Mouse (Mus musculus): ENCODE measurements around the gene Nanos3.

Gene Nanos3

DNA sequence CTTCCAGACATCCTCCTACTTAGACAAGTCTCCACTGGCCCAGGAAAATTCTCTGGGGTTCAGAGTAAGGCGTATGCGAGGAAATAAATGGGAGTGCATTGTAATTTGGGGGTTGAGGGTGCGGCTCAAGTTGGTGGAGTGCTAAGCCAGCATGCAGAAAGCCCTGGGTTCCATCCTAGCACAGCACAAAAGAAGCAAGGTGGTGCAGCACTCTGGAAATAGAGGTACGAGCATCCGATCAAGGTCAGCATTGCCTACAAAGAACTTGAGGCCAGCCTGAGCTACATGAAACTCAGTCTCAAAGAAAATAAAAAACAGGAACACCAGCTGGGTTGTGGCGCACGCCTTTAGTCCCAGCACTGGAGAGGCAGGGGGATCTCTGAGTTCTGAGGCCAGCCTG lies at the start of gene Nanos3:
Nanos3 (minus strand) TSS at position 101 of the 400 bp plus-strand sequence.
- no peak for DNase-seq (ENCODE audit: low spot score in 2 of 2)

DNA sequence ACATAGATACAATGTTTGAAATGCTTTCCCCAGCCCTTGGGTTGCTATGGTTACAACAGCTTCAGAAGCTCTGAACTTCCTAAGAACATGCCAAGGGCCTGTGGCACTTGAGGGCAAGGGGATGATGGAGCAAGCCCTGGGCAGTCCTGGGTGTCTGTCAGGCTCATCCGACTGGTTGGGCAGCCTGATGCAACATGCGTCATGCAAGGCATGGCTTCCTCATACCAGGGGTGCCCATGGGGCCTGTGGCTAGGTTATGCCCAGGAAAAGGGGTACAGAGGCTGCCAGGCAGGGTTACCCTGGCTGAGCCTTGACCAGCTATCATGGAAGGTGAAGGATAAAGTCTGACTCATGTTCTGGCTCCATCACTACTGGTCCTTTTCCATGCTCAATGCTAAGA lies 48.0 kb upstream of the Nanos3 start:
- no peak for DNase-seq (ENCODE audit: low spot score in 2 of 2)

DNA sequence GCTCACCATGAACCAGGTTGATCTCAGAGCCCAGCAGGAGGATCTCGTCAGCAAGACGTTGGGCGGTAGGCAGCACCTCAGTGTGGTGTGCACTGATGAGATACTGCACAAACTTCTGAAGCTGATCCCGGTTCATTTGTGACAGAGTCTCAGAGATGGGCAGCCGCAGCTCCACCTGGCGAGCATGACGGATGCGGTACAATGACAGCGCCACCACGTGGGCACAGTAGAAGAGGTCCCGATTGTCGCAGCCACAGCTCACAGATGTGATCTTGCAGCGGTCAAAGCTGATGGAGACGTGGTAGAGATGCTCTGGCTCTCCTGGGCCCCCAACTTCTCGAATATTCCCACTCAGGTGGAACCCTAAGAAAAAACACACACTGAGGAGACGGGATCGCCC lies 45.7 kb upstream of the Nanos3 start:
- no peak for DNase-seq (ENCODE audit: low spot score in 2 of 2)

DNA sequence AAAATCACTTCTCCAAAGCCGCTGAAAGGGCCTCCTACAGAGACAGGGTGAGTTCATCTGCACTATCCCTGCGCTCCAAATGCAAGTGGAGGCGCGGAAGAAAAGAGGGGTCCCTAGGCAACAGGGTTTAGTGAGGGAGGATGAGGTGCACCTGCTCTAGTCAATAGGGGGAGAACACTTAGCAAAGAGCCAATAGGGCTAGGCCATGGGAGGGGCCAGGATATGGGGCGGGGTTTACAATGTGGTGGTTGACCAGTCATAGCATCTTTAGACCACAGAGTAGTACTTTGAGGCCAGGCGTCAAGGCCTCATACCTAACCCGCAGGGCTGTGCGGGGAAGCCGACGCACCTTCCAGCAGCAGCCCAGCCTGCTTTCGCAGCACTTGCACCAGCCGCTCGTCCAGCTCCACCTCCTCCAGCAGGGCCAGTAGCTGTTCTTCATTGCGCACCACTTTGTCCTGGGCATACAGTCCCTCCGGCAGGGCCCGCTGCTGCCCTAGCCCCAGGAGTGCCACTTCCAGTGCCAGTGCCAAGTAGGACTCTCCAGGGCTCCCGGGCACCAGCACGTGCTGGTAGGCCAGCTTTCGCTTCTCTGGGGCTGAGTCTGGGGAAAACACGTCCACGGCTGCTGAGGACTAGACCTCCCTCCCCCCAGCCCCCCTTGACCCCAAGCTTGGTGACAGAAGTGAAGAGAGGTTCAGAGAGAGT lies 38.5 kb upstream of the Nanos3 start:
- DNase-seq (ENCODE audit: low spot score in 2 of 2), result no peak

DNA sequence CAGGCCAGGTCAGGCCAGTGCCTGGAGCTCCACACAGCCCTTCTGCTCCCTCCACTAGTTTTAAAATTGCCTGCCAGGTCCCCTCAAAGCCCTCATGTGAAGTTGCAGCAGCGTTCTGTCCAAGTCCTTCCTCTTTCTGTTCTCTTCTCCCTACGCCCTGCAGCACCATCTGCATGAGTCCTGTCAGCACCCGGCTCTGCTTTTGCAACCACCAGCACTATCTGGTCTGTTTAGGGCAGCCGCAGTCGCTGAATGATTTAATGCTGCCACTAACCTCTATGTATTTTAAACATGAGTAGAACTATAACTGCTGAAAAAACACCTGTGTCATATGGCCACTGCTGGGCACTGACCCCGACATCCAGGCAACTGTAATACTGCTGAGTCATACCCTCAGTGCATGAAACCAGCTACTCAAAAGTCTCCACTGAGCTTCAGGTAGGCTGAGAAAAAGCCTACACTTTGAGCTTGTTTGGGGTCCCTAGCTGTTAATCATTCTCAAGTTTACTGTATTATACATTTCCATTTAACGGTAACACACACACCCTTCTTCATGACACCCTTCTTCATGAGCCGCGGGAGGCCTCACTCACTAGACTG lies 37.6 kb upstream of the Nanos3 start:
- DNase-seq (ENCODE audit: low spot score in 2 of 2), result no peak

DNA sequence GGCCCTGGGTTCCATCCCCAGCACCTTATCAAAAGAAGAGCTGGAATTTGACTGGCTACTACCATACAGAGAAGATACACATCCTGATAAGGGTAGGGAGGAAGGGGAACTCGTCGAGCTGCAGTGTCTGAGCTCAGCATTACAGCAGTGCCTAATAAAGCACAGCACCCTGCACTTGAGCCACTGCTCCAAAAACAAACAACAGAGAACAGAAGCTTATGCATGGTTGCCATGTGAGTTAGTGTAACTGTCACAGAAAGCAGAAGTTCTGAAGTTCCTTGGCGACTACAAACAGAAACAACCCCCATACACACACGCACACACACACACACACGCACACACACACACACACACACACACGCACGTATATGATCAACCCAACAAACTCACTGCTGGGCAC lies 35.1 kb upstream of the Nanos3 start:
- DNase-seq (ENCODE audit: low spot score in 2 of 2), result no peak

DNA sequence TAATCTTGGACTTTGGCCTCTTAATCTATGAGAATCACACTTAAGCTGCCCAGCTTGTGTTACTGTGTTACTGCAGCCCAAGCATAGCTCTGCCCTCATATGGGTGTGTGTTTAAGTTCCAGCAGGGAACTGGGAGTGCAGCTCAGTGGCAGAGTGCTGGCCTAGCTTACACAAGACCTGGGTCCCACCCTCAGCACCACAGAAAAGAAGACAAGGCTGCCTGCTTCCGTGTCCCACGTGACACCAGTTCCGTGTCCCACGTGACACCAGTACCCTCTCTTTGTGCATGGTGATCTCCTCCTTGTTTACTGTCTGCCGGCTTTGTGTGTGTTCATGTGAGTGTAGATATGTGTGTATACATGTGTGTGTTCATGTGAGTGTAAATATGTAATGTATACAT lies 33.1 kb upstream of the Nanos3 start:
- no peak for DNase-seq (ENCODE audit: low spot score in 2 of 2)

DNA sequence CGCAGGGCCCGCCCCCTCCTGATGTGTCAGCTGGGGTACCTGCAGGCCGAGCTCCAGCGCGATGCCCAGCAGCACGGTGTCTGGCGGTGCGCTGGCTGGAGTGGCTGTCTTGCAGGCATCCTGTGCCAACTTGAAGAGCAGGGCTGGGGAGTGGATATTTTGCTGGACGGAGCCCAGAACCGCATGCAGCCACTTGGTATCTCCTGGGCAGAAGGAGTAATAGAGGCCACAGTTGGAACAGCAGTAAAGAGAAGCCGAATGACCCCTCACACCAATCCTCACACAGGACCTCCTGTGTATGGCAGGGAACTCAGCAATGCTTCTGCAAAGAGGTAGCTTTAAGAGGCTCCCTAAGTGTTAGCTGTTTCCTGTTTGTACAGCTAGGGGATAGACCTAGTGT lies 32.2 kb upstream of the Nanos3 start:
- no peak for DNase-seq (ENCODE audit: low spot score in 2 of 2)

DNA sequence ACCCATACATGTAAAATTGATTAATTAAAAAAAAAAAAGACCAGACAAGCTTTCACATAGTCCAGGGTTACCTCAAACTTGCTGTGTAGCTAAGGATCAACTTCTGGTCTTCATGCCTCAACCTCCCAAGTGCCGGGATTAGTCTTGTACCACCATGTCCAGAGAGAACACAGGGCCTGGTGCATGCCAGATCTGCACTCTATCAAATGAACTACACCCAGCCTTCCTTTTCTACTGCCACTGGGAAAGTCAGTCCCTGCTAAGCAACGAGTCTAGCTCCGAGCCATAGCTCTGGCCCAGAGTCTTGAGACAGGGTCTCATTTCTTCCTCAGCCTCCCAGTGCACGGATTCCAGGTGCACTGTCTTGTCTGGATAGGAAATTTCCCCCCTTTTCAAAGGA lies 28.3 kb upstream of the Nanos3 start:
- DNase-seq (ENCODE audit: low spot score in 2 of 2), result no peak

DNA sequence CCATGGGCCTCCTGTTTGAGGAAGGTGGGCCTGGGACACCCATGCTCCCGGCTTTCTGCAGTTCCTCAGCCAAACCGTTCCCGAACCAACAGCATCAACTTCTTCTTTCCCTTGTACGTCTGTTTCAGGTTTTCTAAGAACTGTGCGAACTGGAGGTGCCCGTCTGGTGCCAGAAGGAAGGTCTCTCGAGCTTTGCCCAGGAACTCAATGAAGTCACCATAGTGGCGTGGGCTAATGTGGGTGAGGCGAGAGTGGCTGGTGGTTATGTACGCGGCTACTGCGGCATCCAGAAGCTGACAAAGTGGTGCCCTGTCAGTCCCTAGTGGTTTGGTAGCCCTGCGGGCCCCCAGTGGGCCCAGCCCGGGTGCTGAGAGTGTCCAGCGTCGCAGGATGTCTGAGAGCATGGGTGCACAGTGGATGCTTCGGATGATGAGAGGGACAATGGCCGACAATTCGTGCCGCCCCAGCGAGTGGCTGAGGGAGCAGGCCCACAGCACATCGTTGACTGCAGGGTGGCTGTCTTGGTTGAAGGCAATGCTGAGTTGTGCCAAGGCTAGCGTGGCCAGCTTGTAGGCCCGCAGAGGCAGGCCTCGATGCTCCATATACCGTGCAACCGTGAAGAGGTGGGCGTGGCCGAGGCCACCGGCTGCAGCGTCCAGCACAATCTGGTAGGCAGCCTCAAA lies 27.0 kb upstream of the Nanos3 start:
- DNase-seq (ENCODE audit: low spot score in 2 of 2), result no peak

DNA sequence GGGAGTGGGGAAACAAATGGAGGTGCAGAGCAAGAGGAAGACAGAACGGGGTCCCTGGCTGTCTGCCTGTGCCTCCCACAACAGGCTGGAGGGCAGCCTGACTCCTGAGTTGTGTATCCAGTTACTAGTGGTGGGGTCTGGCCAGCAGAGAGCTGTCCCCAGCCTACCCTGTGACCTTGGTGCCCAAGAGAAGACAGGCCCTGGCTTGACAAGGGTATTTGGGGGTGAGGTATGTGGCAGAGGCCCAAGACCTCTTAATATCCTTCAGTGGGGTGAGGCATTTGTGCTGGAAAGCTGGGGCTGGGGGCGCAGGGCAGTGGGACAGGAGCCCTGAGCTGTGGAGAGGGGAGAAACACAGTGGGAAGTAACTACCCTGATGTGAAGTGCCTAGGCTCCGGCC lies 26.2 kb upstream of the Nanos3 start:
- DNase-seq (ENCODE audit: low spot score in 2 of 2), result no peak

DNA sequence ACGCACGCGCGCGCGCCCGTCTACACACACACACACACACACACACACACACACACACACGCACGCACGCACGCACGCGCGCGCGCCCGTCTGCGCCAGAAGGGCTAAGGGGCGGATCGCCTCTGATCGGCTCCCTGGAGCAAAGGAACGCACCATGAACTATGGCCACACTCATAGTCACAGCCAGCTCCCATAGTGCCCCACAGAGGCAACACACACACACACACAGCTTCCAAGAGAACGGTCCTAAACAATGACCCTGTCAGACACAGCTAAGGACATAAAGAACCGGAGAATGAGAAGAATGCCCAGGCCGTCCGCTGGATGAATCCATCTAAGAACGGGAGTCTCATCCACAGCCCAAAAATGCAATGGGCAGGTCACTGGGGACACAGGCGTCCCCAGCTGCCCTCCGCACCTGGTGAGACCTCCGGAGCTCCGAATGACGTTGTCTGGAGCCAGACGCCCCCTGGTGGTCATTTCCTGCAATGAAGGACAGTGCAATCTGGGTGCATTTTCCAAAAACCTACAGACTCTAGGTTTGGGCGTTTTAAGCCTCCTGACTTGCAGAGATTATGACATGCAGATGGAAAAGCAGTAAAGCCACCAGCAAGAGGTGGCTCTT lies 25.3 kb upstream of the Nanos3 start:
- peak; percentile 65 to 79 for DNase-seq (ENCODE audit: low spot score in 2 of 2)

DNA sequence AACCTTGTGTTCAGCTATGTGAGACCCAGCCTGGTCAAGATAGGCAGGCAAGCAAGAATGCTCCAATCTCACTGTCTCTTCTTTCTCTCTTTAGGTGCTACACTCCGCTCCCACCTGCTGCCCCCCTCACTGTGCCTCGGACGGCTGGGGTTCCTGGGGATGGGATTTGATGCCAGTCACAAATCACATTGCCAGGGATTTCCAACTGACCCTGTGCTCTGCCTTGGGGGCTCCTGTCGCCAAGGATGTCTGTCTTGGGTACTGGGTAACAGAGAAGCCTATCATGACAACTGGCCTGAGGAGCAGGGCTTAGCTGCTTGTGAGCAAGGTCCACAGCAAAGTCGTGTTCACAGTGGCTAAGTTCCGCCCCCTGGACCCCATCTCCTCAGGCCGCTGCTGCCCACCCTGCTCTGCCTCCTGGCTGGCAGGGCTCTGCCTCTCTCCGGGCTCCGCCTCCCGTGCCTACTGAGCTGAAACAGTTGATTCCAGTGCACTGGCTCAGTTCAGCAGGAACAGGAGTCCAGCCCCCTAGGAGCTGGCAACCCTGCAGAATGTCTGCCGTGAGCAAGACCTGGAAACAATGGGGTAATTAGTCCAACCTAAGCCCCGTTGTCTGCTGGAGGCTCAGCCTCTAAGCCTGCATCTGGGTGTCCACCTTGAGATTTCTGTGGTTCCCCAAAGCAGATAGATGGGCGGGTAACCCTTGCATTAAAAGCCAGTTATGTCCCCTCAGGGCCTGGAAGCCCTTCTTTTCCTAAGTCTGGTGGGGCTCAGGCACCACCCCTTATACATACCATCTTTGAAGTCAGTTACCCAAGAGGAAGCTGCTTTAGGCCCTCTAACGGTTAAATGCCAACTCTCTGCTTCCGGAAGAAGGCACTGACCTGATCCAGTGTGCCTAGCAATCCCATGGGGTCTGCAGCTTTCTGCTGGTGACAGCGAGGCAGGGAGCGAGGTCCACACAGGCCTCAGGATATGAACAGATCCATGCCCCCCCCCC lies 23.7 kb upstream of the Nanos3 start:
- no peak for DNase-seq (ENCODE audit: low spot score in 2 of 2)

DNA sequence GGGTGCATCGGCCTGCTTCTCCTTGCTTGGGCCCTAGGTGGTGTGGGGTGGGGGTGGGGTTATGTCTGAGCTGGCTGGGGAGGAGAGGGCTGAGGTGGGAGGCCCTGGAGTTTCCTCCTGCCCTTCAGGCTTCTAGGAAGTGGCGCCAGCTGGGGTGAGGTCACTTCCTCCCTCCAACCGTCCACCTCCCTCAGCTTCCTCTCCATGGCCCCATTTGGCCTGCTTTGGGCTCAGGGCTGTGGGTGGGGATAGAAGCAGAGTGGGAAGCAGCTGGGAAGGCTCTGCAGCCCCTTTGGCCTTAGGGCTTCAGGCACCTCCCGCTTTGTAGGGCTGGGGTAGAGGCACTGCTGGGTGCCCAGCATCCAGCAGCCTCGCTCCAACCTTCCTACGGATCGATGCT lies 22.8 kb upstream of the Nanos3 start:
- no peak for DNase-seq (ENCODE audit: low spot score in 2 of 2)

DNA sequence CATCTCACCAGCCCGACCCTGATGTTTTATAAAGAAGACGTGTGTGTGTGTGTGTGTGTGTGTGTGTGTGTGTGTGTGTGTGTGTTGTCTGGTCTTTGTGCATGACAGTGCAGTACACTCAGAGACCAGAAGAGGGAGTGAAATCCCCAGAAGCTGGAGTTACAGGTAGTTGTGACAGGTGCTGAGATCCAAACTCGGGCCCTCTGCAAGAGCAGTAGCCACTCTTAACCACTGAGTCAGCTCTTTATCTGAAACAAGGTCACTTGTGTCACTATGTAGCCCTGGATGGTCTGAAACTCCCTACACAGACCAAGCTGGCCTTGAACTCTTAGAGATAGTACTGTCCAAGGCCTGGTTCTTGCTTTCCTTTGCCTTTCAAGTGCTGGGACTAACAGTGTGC lies 21.6 kb upstream of the Nanos3 start:
- no peak for DNase-seq (ENCODE audit: low spot score in 2 of 2)

DNA sequence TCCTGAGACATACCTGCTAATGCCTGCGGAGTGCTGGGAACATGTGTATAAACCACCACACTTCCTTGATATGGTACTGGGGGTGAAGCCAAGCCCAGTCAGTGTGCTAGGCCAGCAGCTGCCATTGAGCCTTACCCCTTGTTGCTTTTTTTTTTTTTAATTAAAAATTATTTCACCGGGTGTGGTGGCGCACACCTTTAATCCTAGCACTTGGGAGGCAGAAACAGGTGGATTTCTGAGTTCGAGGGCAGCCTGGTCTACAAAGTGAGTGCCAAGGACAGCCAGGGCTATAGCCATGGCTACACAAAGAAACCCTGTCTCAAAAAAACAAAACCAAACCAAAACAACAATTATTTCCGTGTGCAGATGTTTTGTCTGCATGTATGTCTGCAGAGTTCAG lies 20.1 kb upstream of the Nanos3 start:
- no peak for DNase-seq (ENCODE audit: low spot score in 2 of 2)

DNA sequence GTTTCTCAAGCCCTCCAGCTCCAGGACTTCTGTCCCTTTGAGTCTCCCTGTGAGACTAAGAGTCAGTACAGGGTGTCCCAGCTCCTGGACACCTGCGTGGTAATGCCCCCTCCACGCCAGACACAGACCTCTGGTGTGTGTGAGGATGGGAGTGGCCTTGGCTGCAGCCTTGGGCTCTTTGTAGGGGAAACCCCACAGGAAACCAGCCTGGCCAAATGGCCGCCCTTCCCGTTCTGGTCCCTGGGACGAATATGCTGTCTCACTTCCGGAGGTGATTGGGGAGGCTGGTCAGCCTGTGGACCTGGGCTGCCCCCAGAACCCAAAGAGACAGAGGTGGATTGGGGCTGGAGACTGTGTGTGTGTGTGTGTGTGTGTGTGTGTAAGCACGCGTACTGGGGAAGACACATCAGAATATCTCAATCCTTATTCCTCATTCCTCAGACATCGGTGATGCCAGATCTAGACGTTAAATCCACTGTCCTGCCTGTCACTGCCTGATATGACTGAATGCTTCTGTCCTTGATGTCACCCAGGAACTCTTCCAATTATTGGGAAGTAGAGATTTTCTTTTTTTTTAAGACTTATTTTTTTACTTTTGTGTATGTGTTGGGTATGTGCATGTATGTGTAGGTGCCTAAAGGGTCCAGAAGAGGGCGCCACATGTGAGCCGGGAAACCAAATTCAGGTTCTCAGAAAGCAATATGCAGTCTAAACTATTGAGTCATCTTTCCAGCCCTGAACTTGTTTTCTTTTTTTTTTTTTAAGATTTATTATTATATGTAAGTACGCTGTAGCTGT lies 19.2 kb upstream of the Nanos3 start:
- peak in 1 of 2 experiments; percentile 56 for DNase-seq (ENCODE audit: low spot score in 2 of 2)

DNA sequence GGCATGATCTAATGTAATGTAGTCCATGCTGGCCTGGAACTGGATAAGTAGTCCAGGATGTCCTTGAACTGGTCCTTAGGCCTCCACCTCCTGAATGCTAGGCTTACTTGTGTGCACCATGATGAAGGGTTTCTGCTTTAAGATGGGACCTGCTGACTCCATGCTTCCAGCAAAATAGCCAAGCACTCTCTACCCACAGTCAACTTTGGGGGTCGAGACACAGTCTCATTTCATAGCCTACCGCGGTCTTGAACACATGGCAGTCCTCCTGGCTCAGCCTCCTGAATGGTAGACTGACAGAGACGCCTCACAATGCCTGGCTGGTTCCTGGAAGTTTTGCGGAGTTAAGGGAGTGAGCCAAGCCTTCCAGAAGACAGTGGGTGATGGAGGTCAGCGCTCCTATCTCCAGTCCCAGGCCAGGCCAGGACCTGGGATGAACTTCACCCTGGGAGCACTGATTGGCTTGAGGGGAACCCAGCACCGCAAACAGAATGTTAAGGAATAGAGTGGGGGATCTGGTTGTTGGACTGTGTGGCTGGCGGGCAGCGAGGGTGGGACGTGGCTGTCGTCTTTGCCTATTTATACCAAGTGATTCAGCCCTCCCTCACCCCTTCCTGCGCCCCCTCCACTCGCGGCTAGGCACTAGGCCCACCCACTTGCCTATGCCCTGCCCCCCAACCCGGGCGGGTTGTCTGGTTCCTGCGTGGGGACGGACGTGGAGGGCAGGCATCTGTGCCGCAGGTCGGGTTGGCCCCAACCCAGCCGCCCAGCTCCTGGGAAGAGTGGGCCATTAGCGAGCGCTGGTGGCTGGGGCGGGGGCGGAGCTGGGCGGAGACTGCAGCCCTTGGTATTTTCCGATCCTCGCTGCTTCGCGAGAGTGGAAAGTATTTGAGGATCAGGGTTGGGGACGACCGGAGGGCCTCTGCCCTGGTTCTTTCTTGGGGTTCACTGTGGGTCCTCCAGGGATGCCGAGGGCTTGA lies 18.2 kb upstream of the Nanos3 start:
- peak; percentile 61 to 73 for DNase-seq (ENCODE audit: low spot score in 2 of 2)

DNA sequence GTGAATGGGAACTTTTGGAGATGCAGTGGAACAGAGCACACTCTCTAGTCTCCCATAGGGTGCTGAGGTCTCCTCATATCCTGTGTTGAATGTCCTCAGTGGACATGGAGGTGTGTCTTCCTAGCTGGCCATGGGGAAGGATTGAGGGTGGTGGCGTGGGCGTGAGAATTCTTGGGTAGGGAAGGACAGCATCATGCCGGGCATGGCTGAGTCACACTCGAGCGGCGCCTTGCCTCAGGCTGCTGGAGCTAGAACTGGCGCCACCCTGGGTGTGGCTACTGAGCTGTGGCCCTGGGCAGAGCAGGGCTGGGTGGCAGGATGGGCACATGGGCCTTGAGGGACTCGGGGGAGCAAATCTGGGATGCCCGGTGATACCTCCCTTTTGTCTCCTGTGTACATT lies 17.4 kb upstream of the Nanos3 start:
- DNase-seq (ENCODE audit: low spot score in 2 of 2), result no peak

All from frontal cortex, postnatal 14 days (tissue).